Mouse (Mus musculus) heart, adult 2 months (tissue): ENCODE results near the gene Akap6.

Source experiments
- EP300 ChIP-seq: fragments of 200-500 bp; IDR thresholded peaks from 2 replicates; pipeline ENCODE4 v1.6.1; 2011; ENCODE audit warnings: low read depth, low read length, control low read depth; ENCODE audit not compliant: insufficient read depth
- POLR2A ChIP-seq: fragments of 200-500 bp; IDR thresholded peaks from 2 replicates; pipeline ENCODE4 v1.6.1; 2011; ENCODE audit warnings: mild to moderate bottlenecking, low read depth, low read length, control low read depth; ENCODE audit not compliant: insufficient read depth

DNA sequence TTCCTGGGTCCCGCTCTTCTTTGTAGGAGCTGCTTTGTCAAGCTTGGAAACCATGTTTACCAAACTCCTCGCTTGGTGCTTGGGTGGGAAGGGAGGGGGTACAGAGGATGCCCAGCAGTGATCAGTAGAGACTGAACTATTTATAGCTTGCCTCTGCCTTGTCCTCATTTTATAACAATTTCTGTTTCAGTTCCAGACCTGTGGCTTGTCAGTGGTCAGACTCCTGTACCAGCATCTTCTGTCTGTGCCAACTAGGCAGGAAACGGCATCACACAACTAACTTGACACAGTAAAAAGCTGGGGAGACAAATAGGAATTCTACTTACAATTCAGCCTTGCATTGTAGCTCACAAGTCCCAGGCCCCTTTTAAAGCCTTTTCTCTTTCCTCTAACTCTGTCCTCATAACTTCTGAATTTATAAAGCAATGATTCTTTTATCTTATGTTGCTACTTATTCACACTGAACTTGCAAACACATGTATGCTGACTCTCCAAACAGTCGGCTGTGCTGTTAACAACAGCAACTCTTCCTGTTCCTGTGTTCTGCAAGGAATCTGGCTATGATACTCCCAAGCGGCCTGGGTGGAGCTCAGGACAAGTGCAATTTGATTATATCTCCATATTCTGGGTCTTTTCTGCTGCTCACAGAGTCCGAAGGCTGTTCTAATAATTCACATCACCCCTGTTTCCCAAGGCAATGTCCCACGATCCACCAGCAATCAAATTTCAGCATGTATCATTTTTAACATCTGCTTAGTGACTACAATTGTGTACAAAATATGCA, 12.9 kb downstream of the Akap6 start:
- no peak for TF ChIP-seq POLR2A
- TF ChIP-seq EP300, result 0 out of 2 replicates have a peak, but pooled peaks have one; percentile 39
